Mouse (Mus musculus): Measurements from ENCODE around the gene Olfr628. TPM values are rescaled to one million over a fixed set of nuclear protein-coding genes. Genes with fewer than 3 reads are reported as not detected.
A peak's percentile ranks its signal among the peaks of the same experiment; 100 is the strongest.
"Not testable (repeated sequence)": the region's sequence is repeated elsewhere in the genome, so short reads cannot be mapped to it uniquely, and the experiment has no call there.

Olfr628 gene
- total RNA-seq (2014; fragmentation: Nextera tagmentation) (not detected in 2 replicates), total RNA-seq (2017) (not detected in 2 replicates)

- no peak for ATAC-seq (replicated peaks; ENCODE audit: low FRiP score, low TSS enrichment, poor library complexity, severe bottlenecking)
Observed at GRCm38 (mm10) chr7:103730074-103730473, at the start of gene Olfr628. TSS of gene Olfr628 (plus strand) at chr7:103730374.

- no peak for ATAC-seq (replicated peaks; ENCODE audit: low FRiP score, low TSS enrichment, poor library complexity, severe bottlenecking)
Observed at GRCm38 (mm10) chr7:103682420-103682819, 47.8 kb upstream of the Olfr628 start, which contains the start of gene Olfr625-ps1. TSS of gene Olfr625-ps1 (plus strand) at chr7:103682720.

- ATAC-seq (replicated peaks; ENCODE audit: low FRiP score, low TSS enrichment, poor library complexity, severe bottlenecking), result no peak
Observed at GRCm38 (mm10) chr7:103699469-103699868, 30.7 kb upstream of the Olfr628 start.

- ATAC-seq (replicated peaks; ENCODE audit: low FRiP score, low TSS enrichment, poor library complexity, severe bottlenecking), result peak; percentile 84
Observed at GRCm38 (mm10) chr7:103712024-103712423, 18.1 kb upstream of the Olfr628 start.

- no peak for ATAC-seq (replicated peaks; ENCODE audit: low FRiP score, low TSS enrichment, poor library complexity, severe bottlenecking)
Observed at GRCm38 (mm10) chr7:103714371-103714770, 15.8 kb upstream of the Olfr628 start, which contains the start of gene Olfr243. TSS of gene Olfr243 (plus strand) at chr7:103714671.

- ATAC-seq (replicated peaks; ENCODE audit: low FRiP score, low TSS enrichment, poor library complexity, severe bottlenecking), result not testable (repeated sequence)
Observed at GRCm38 (mm10) chr7:103716398-103716797, 13.8 kb upstream of the Olfr628 start.

GRCm38 (mm10) chr7:103744843-103745242, 14.7 kb downstream of the Olfr628 start, which contains the start of gene Olfr629:
TSS of gene Olfr629 (minus strand) at chr7:103744943.
- ATAC-seq (replicated peaks; ENCODE audit: low FRiP score, low TSS enrichment, poor library complexity, severe bottlenecking), result no peak

- ATAC-seq (replicated peaks; ENCODE audit: low FRiP score, low TSS enrichment, poor library complexity, severe bottlenecking), result no peak
Observed at GRCm38 (mm10) chr7:103757233-103757632, 27.1 kb downstream of the Olfr628 start, which contains the start of gene Olfr630. TSS of gene Olfr630 (minus strand) at chr7:103757333.

- ATAC-seq (replicated peaks; ENCODE audit: low FRiP score, low TSS enrichment, poor library complexity, severe bottlenecking), result not testable (repeated sequence)
Observed at GRCm38 (mm10) chr7:103762212-103762611, 32.0 kb downstream of the Olfr628 start.

- ATAC-seq (replicated peaks; ENCODE audit: low FRiP score, low TSS enrichment, poor library complexity, severe bottlenecking), result peak; percentile 86
Observed at GRCm38 (mm10) chr7:103767687-103768086, 37.5 kb downstream of the Olfr628 start.

GRCm38 (mm10) chr7:103771494-103771893, 41.3 kb downstream of the Olfr628 start, which contains the start of gene Olfr69:
TSS of gene Olfr69 (minus strand) at chr7:103771594.
- ATAC-seq (replicated peaks; ENCODE audit: low FRiP score, low TSS enrichment, poor library complexity, severe bottlenecking), result no peak

GRCm38 (mm10) chr7:103777652-103778051, 47.5 kb downstream of the Olfr628 start:
- ATAC-seq (replicated peaks; ENCODE audit: low FRiP score, low TSS enrichment, poor library complexity, severe bottlenecking), result peak; percentile 95

- ATAC-seq (replicated peaks; ENCODE audit: low FRiP score, low TSS enrichment, poor library complexity, severe bottlenecking), result no peak
Observed at GRCm38 (mm10) chr7:103779598-103779997, 49.4 kb downstream of the Olfr628 start, which contains the start of gene Olfr68. TSS of gene Olfr68 (minus strand) at chr7:103779698.

Other genes with a start within 250 kb of the Olfr628 start
Only the 30 nearest of the 33 such genes appear.
- not detected in 2 replicates for gene Olfr611, start 209.5 kb upstream of the Olfr628 start, total RNA-seq (2014; fragmentation: Nextera tagmentation)
- gene Olfr611, start 209.5 kb upstream of the Olfr628 start, total RNA-seq (2017), result not detected in 2 replicates
- not detected in 2 replicates for gene Olfr612, start 187.7 kb upstream of the Olfr628 start, total RNA-seq (2014; fragmentation: Nextera tagmentation)
- gene Olfr612, start 187.7 kb upstream of the Olfr628 start, total RNA-seq (2017), result not detected in 2 replicates
- not detected in 2 replicates for gene Olfr613, start 182.3 kb upstream of the Olfr628 start, total RNA-seq (2014; fragmentation: Nextera tagmentation)
- not detected in 2 replicates for gene Olfr613, start 182.3 kb upstream of the Olfr628 start, total RNA-seq (2017)
- not detected in 2 replicates for gene Olfr615, start 174.3 kb upstream of the Olfr628 start, total RNA-seq (2014; fragmentation: Nextera tagmentation)
- not detected in 2 replicates for gene Olfr615, start 174.3 kb upstream of the Olfr628 start, total RNA-seq (2017)
- gene Olfr616, start 161.2 kb upstream of the Olfr628 start, total RNA-seq (2014; fragmentation: Nextera tagmentation), result not detected in 2 replicates
- gene Olfr616, start 161.2 kb upstream of the Olfr628 start, total RNA-seq (2017), result not detected in 2 replicates
- not detected in 2 replicates for gene Olfr617, start 157.3 kb upstream of the Olfr628 start, total RNA-seq (2014; fragmentation: Nextera tagmentation)
- not detected in 2 replicates for gene Olfr617, start 157.3 kb upstream of the Olfr628 start, total RNA-seq (2017)
- gene Olfr618, start 140.3 kb upstream of the Olfr628 start, total RNA-seq (2014; fragmentation: Nextera tagmentation), result not detected in 2 replicates
- not detected in 2 replicates for gene Olfr618, start 140.3 kb upstream of the Olfr628 start, total RNA-seq (2017)
- gene Olfr619, start 129.8 kb upstream of the Olfr628 start, total RNA-seq (2014; fragmentation: Nextera tagmentation), result not detected in 2 replicates
- gene Olfr619, start 129.8 kb upstream of the Olfr628 start, total RNA-seq (2017), result not detected in 2 replicates
- not detected in 2 replicates for gene Olfr620, start 117.8 kb upstream of the Olfr628 start, total RNA-seq (2014; fragmentation: Nextera tagmentation)
- not detected in 2 replicates for gene Olfr620, start 117.8 kb upstream of the Olfr628 start, total RNA-seq (2017)
- gene Olfr622, start 87.7 kb upstream of the Olfr628 start, total RNA-seq (2014; fragmentation: Nextera tagmentation), result not detected in 2 replicates
- gene Olfr622, start 87.7 kb upstream of the Olfr628 start, total RNA-seq (2017), result not detected in 2 replicates
- gene Olfr623, start 66.7 kb upstream of the Olfr628 start, total RNA-seq (2014; fragmentation: Nextera tagmentation), result not detected in 2 replicates
- gene Olfr623, start 66.7 kb upstream of the Olfr628 start, total RNA-seq (2017), result not detected in 2 replicates
- gene Olfr624, start 59.2 kb upstream of the Olfr628 start, total RNA-seq (2014; fragmentation: Nextera tagmentation), result not detected in 2 replicates
- gene Olfr624, start 59.2 kb upstream of the Olfr628 start, total RNA-seq (2017), result not detected in 2 replicates
- gene Olfr625-ps1, start 47.7 kb upstream of the Olfr628 start, total RNA-seq (2014; fragmentation: Nextera tagmentation), result not detected in 2 replicates
- gene Olfr625-ps1, start 47.7 kb upstream of the Olfr628 start, total RNA-seq (2017), result not detected in 2 replicates
- not detected in 2 replicates for gene Olfr243, start 15.7 kb upstream of the Olfr628 start, total RNA-seq (2014; fragmentation: Nextera tagmentation)
- not detected in 2 replicates for gene Olfr243, start 15.7 kb upstream of the Olfr628 start, total RNA-seq (2017)
- gene Olfr629, start 14.6 kb downstream of the Olfr628 start, total RNA-seq (2014; fragmentation: Nextera tagmentation), result not detected in 2 replicates
- not detected in 2 replicates for gene Olfr629, start 14.6 kb downstream of the Olfr628 start, total RNA-seq (2017)
- gene Olfr630, start 27.0 kb downstream of the Olfr628 start, total RNA-seq (2014; fragmentation: Nextera tagmentation), result not detected in 2 replicates
- not detected in 2 replicates for gene Olfr630, start 27.0 kb downstream of the Olfr628 start, total RNA-seq (2017)
- gene Olfr69, start 41.2 kb downstream of the Olfr628 start, total RNA-seq (2014; fragmentation: Nextera tagmentation), result not detected in 2 replicates
- not detected in 2 replicates for gene Olfr69, start 41.2 kb downstream of the Olfr628 start, total RNA-seq (2017)
- gene Olfr68, start 49.3 kb downstream of the Olfr628 start, total RNA-seq (2014; fragmentation: Nextera tagmentation), result not detected in 2 replicates
- not detected in 2 replicates for gene Olfr68, start 49.3 kb downstream of the Olfr628 start, total RNA-seq (2017)
- not detected in 2 replicates for gene Olfr67, start 61.4 kb downstream of the Olfr628 start, total RNA-seq (2014; fragmentation: Nextera tagmentation)
- gene Olfr67, start 61.4 kb downstream of the Olfr628 start, total RNA-seq (2017), result not detected in 2 replicates
- 118 and 169 TPM in 2 replicates for gene Hbb-bt, start 83.6 kb downstream of the Olfr628 start, total RNA-seq (2014; fragmentation: Nextera tagmentation)
- 10.7 and 57.4 TPM in 2 replicates for gene Hbb-bt, start 83.6 kb downstream of the Olfr628 start, total RNA-seq (2017)
- 149 and 199 TPM in 2 replicates for gene Hbb-bs, start 97.7 kb downstream of the Olfr628 start, total RNA-seq (2014; fragmentation: Nextera tagmentation)
- 20.1 and 148 TPM in 2 replicates for gene Hbb-bs, start 97.7 kb downstream of the Olfr628 start, total RNA-seq (2017)
- not detected in 2 replicates for gene Hbb-bh2, start 110.1 kb downstream of the Olfr628 start, total RNA-seq (2014; fragmentation: Nextera tagmentation)
- not detected in 2 replicates for gene Hbb-bh2, start 110.1 kb downstream of the Olfr628 start, total RNA-seq (2017)
- not detected in 2 replicates for gene Hbb-bh1, start 112.8 kb downstream of the Olfr628 start, total RNA-seq (2014; fragmentation: Nextera tagmentation)
- gene Hbb-bh1, start 112.8 kb downstream of the Olfr628 start, total RNA-seq (2017), result not detected in 2 replicates
- gene Hbb-y, start 122.8 kb downstream of the Olfr628 start, total RNA-seq (2014; fragmentation: Nextera tagmentation), result not detected in 2 replicates
- gene Hbb-y, start 122.8 kb downstream of the Olfr628 start, total RNA-seq (2017), result not detected in 2 replicates
- not detected in 2 replicates for gene Olfr66, start 155.9 kb downstream of the Olfr628 start, total RNA-seq (2014; fragmentation: Nextera tagmentation)
- gene Olfr66, start 155.9 kb downstream of the Olfr628 start, total RNA-seq (2017), result not detected in 2 replicates
- not detected in 2 replicates for gene Olfr64, start 164.1 kb downstream of the Olfr628 start, total RNA-seq (2014; fragmentation: Nextera tagmentation)
- gene Olfr64, start 164.1 kb downstream of the Olfr628 start, total RNA-seq (2017), result not detected in 2 replicates
- not detected in 2 replicates for gene Olfr65, start 173.1 kb downstream of the Olfr628 start, total RNA-seq (2014; fragmentation: Nextera tagmentation)
- not detected in 2 replicates for gene Olfr65, start 173.1 kb downstream of the Olfr628 start, total RNA-seq (2017)
- not detected in 2 replicates for gene Olfr631, start 198.5 kb downstream of the Olfr628 start, total RNA-seq (2014; fragmentation: Nextera tagmentation)
- gene Olfr631, start 198.5 kb downstream of the Olfr628 start, total RNA-seq (2017), result not detected in 2 replicates
- gene Olfr632, start 204.0 kb downstream of the Olfr628 start, total RNA-seq (2014; fragmentation: Nextera tagmentation), result not detected in 2 replicates
- gene Olfr632, start 204.0 kb downstream of the Olfr628 start, total RNA-seq (2017), result not detected in 2 replicates
- not detected in 2 replicates for gene Olfr633, start 214.1 kb downstream of the Olfr628 start, total RNA-seq (2014; fragmentation: Nextera tagmentation)
- gene Olfr633, start 214.1 kb downstream of the Olfr628 start, total RNA-seq (2017), result not detected in 2 replicates

Measured in megakaryocyte-erythroid progenitor cell, adult 5-6 weeks (primary cell).